Mouse (Mus musculus): ENCODE measurements at regions not wholly inside any gene's neighbourhood (a gene's known extent, or its start where the extent isn't known, plus 50 kb on each side); places are given as distances from the start of the nearest gene placed in this dataset.

DNA sequence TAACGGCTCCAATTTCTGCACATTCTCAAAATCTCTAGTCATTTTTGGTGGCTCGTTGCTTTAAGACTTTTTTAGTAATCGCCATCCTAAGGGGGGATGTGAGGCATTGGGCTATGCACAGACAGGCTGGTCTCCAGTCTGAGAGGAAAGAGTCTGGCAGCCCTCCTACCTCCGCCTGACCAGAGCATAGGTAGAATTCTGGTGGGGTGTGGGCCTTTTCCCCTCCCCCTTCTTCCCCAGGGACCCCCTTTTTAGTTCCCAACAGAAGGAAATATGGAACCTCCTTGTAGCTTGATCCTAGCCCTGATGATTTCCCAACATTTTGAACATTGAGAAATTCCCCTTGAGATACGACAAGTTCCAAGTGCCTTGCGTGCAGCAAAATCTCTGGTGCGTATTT, 181.4 kb upstream of the Wdfy3 start:
- TF ChIP-seq CTCF (IDR thresholded peaks at IDR 0.05; ENCODE audit: low read depth) (no peak), EP300 (optimal IDR thresholded peaks at IDR 0.05) (no peak)
